In genomic region chr1:151497942-151498341, GRCm38 (mm10) we compare ENCODE assay signal across 21 mouse cellular contexts. TPM values are rescaled to one million over a fixed set of nuclear protein-coding genes. Genes with fewer than 3 reads are reported as not detected.
DNase-seq lines count a peak whose midpoint lies in the region; ATAC-seq lines count a peak whose summit lies in the region.
"Had no signal": no experiment of that assay in that cellular context is flagged by ENCODE, and none has a peak within 500 bp of the region (broad histone marks: within the 10 kb centered on the region; RNA-seq: fewer than 3 reads in every experiment).

No protein-coding gene starts in this region.

- DNase-seq in Muller cell, postnatal 12 days (ENCODE audit: inconsistent ontology term), result peak; percentile 9
- peak; percentile 53 for DNase-seq in brain, adult 2 months (ENCODE audit: low read depth, low spot score)
- no peak for DNase-seq in adrenal gland, postnatal 14 days
- DNase-seq: adrenal gland, postnatal 10 days; cerebellum, adult 2 months; cerebellum, postnatal 10 days; embryo, embryonic 11 days; gastrocnemius, postnatal 14 days; kidney, adult 11 months; kidney, adult 9 months had no signal

- WGBS in heart, embryonic 14.5 days, result 58% methylated on average over 2 of the region's 2 CpGs
- WGBS in heart, embryonic 12.5 days, result 66% methylated on average over 2 of the region's 2 CpGs
- WGBS in hindbrain, embryonic 13.5 days, result 79% methylated on average over 2 of the region's 2 CpGs
- 80% methylated on average over 2 of the region's 2 CpGs for WGBS in hindbrain, embryonic 12.5 days

- ATAC-seq in heart, embryonic 14.5 days (ENCODE audit: insufficient number of reproducible peaks, insufficient read depth, low FRiP score, low read depth), result no peak
- no peak for ATAC-seq in heart, embryonic 12.5 days (ENCODE audit: insufficient number of reproducible peaks, low FRiP score)
- no peak for ATAC-seq in hindbrain, embryonic 13.5 days (ENCODE audit: low FRiP score)
- ATAC-seq in hindbrain, embryonic 12.5 days (ENCODE audit: low FRiP score), result no peak
- ATAC-seq in megakaryocyte progenitor cell, adult 5-6 weeks (replicated peaks; ENCODE audit: poor library complexity), result no peak
- ATAC-seq: CD4-positive, CD25-positive, alpha-beta regulatory T cell, adult 4 months; forebrain, embryonic 15.5 days had no signal

- H3K9ac ChIP-seq in heart, embryonic 14.5 days (ENCODE audit: low read length), result no peak overlapping the region
- no peak overlapping the region for H3K9ac ChIP-seq in heart, embryonic 12.5 days
- H3K9ac ChIP-seq in hindbrain, embryonic 13.5 days, result no peak overlapping the region
- H3K9ac ChIP-seq in hindbrain, embryonic 12.5 days, result no peak overlapping the region
- H3K9ac ChIP-seq: embryonic facial prominence, embryonic 15.5 days; forebrain, embryonic 15.5 days; hindbrain, embryonic 15.5 days had no signal

- peak overlapping the region; percentile 11; the same call in 1 of the 2 replicates for H3K4me2 ChIP-seq in heart, embryonic 14.5 days (ENCODE audit: low read length)
- no peak overlapping the region for H3K4me2 ChIP-seq in heart, embryonic 12.5 days
- H3K4me2 ChIP-seq in hindbrain, embryonic 13.5 days, result peak overlapping the region; percentile 60; the same call in 1 of the 2 replicates
- H3K4me2 ChIP-seq in hindbrain, embryonic 12.5 days (replicated peaks), result no peak overlapping the region
- H3K4me2 ChIP-seq: embryonic facial prominence, embryonic 15.5 days had no signal

- no peaks in the 10 kb centered on the region for H3K36me3 ChIP-seq in heart, embryonic 14.5 days (ENCODE audit: control insufficient read depth, insufficient read depth, low read length)
- H3K36me3 ChIP-seq in heart, embryonic 12.5 days, result no peaks in the 10 kb centered on the region
- no peaks in the 10 kb centered on the region for H3K36me3 ChIP-seq in hindbrain, embryonic 13.5 days
- H3K36me3 ChIP-seq in hindbrain, embryonic 12.5 days, result no peaks in the 10 kb centered on the region
- H3K36me3 ChIP-seq: embryonic facial prominence, embryonic 15.5 days; forebrain, embryonic 15.5 days; hindbrain, embryonic 15.5 days had no signal

- no peaks in the 10 kb centered on the region for H3K9me3 ChIP-seq in heart, embryonic 14.5 days (ENCODE audit: control insufficient read depth, low read length)
- H3K9me3 ChIP-seq in heart, embryonic 12.5 days (replicated peaks), result no peaks in the 10 kb centered on the region
- H3K9me3 ChIP-seq in hindbrain, embryonic 13.5 days, result no peaks in the 10 kb centered on the region
- no peaks in the 10 kb centered on the region for H3K9me3 ChIP-seq in hindbrain, embryonic 12.5 days (replicated peaks)
- H3K9me3 ChIP-seq: embryonic facial prominence, embryonic 15.5 days; forebrain, embryonic 15.5 days; G1E; hindbrain, embryonic 15.5 days had no signal

- no peaks in the 10 kb centered on the region for H3K27me3 ChIP-seq in heart, embryonic 14.5 days (ENCODE audit: control insufficient read depth, insufficient read depth, low read length)
- no peaks in the 10 kb centered on the region for H3K27me3 ChIP-seq in heart, embryonic 12.5 days (replicated peaks)
- H3K27me3 ChIP-seq in hindbrain, embryonic 13.5 days, result peaks cover under 1% of the 10 kb centered on the region; the same call in 1 of the 2 replicates
- no peaks in the 10 kb centered on the region for H3K27me3 ChIP-seq in hindbrain, embryonic 12.5 days
- H3K27me3 ChIP-seq: embryonic facial prominence, embryonic 15.5 days; forebrain, embryonic 15.5 days; hindbrain, embryonic 15.5 days had no signal

- H3K4me1 ChIP-seq in heart, embryonic 14.5 days (ENCODE audit: control insufficient read depth in 2 of 2, insufficient read depth in 2 of 2, low read length in 2 of 2), result peaks cover 10 to 40% of the 10 kb centered on the region in 2 experiments
- H3K4me1 ChIP-seq in heart, embryonic 12.5 days (replicated peaks), result peaks cover 41% of the 10 kb centered on the region
- peaks cover 34% of the 10 kb centered on the region for H3K4me1 ChIP-seq in hindbrain, embryonic 13.5 days (replicated peaks)
- H3K4me1 ChIP-seq in hindbrain, embryonic 12.5 days, result peaks cover 21% of the 10 kb centered on the region

- no peak overlapping the region for H3K4me3 ChIP-seq in heart, embryonic 14.5 days (ENCODE audit: control insufficient read depth in 1 of 2, insufficient read depth in 1 of 2, low read depth in 1 of 2, low read length in 2 of 2)
- no peak overlapping the region for H3K4me3 ChIP-seq in heart, embryonic 12.5 days
- no peak overlapping the region for H3K4me3 ChIP-seq in hindbrain, embryonic 13.5 days
- H3K4me3 ChIP-seq in hindbrain, embryonic 12.5 days, result no peak overlapping the region
- H3K4me3 ChIP-seq: embryonic facial prominence, embryonic 15.5 days; erythroblast, embryonic 14.5 days; forebrain, embryonic 15.5 days; hindbrain, embryonic 15.5 days had no signal

- H3K27ac ChIP-seq in heart, embryonic 14.5 days (replicated peaks in 1 of 2; ENCODE audit: control insufficient read depth in 1 of 2, insufficient read depth in 1 of 2, low read depth in 2 of 2, low read length in 2 of 2), result no peak overlapping the region
- H3K27ac ChIP-seq in heart, embryonic 12.5 days (ENCODE audit: poor library complexity, severe bottlenecking), result no peak overlapping the region
- no peak overlapping the region for H3K27ac ChIP-seq in hindbrain, embryonic 13.5 days
- H3K27ac ChIP-seq in hindbrain, embryonic 12.5 days, result no peak overlapping the region
- H3K27ac ChIP-seq: embryonic facial prominence, embryonic 15.5 days; forebrain, embryonic 15.5 days; hindbrain, embryonic 15.5 days had no signal

RNA-seq across cellular contexts. Expression of gene Rnf2, which starts 2.8 kb away (rescaled TPM):
- polyA plus RNA-seq in heart, embryonic 14.5 days (2014; fragmentation: Nextera tagmentation; extraction: Ambion mirVana), result 69.2 and 73.7 TPM in 2 replicates
- polyA plus RNA-seq in heart, embryonic 12.5 days (2016; fragmentation: Nextera tagmentation; extraction: Ambion mirVana), result 83.1 and 83.6 TPM in 2 replicates
- polyA plus RNA-seq in hindbrain, embryonic 13.5 days (2015; fragmentation: Nextera tagmentation; extraction: Ambion mirVana), result 120 and 123 TPM in 2 replicates
- 132 and 149 TPM in 2 replicates for polyA plus RNA-seq in hindbrain, embryonic 12.5 days (2016; fragmentation: Nextera tagmentation; extraction: Ambion mirVana)
- total RNA-seq in megakaryocyte progenitor cell, adult 5-6 weeks (2015), result 54.5 and 61.9 TPM in 2 replicates
- 76.0 and 81.9 TPM in 2 replicates for total RNA-seq in megakaryocyte progenitor cell, adult 5-6 weeks (2017)
- 49.0 and 55.4 TPM in 2 replicates for total RNA-seq in adrenal gland, postnatal 14 days (2021)

Comparison
In these comparisons a context has a peak if more than half of its experiments do, and no peak if none do; other contexts are left out.
1. H3K4me2 ChIP-seq: peak in heart, embryonic 14.5 days (single experiment) and hindbrain, embryonic 13.5 days (single experiment); none in heart, embryonic 12.5 days (single experiment) and hindbrain, embryonic 12.5 days (single experiment).